Mouse (Mus musculus) liver, embryonic 14.5 days (tissue): ENCODE results near the gene Spp2. TPM values are rescaled to one million over a fixed set of nuclear protein-coding genes. Genes with fewer than 3 reads are reported as not detected.

ENCODE experiments used
- ATAC-seq: fragments of 200-750 bp; cut with Nextera tagmentation; 2 replicates; pipeline ENCODE4 v1.8.0; 2017; ENCODE audit warnings: moderate number of reproducible peaks, mild to moderate bottlenecking, moderate library complexity; ENCODE audit not compliant: insufficient read depth
- DNase-seq, 3 experiments: peaks; one replicate each; pipeline ENCODE4 v3.0.0-alpha.2; 2012 to 2013; ENCODE audit warnings: low read depth in 3 of 3, low spot score in 3 of 3
- H3K27ac ChIP-seq: fragments of 300-500 bp; sonication (generic); 2 replicates; pipeline ENCODE4 v1.5.1; 2014; ENCODE audit warnings: moderate library complexity, mild to moderate bottlenecking, control low read depth, inconsistent platforms
- H3K27me3 ChIP-seq: fragments of 300-500 bp; sonication (generic); 2 replicates; pipeline ENCODE4 v1.6.1; 2014; ENCODE audit warnings: mild to moderate bottlenecking, low read length, moderate library complexity; ENCODE audit not compliant: control insufficient read depth, insufficient read depth
- H3K36me3 ChIP-seq: fragments of 300-500 bp; sonication (generic); replicated peaks from 2 replicates; pipeline ENCODE4 v1.6.1; 2014; ENCODE audit warnings: low read depth; ENCODE audit not compliant: control insufficient read depth, insufficient read depth
- H3K4me1 ChIP-seq, 2 experiments: fragments of 200-500 bp in 1 of 2; fragments of 300-500 bp in 1 of 2; sonication (generic) in 1 of 2; replicated peaks; 2 replicates each; pipeline ENCODE4 v1.6.1; 2012 to 2014; ENCODE audit warnings: antibody characterized with exemption in 1 of 2, inconsistent platforms in 1 of 2, low read length in 1 of 2; ENCODE audit not compliant: control insufficient read depth in 2 of 2, insufficient read depth in 2 of 2
- H3K4me2 ChIP-seq: fragments of 300-500 bp; sonication (generic); 2 replicates; pipeline ENCODE4 v1.6.1; 2014; ENCODE audit warnings: low read depth, mild to moderate bottlenecking, control low read depth, moderate library complexity
- H3K4me3 ChIP-seq, 2 experiments: fragments of 200-500 bp in 1 of 2; fragments of 300-500 bp in 1 of 2; sonication (generic) in 1 of 2; 2 replicates each; pipeline ENCODE4 v1.5.1; 2012 to 2014; ENCODE audit warnings: low read depth in 2 of 2, low read length in 2 of 2, mild to moderate bottlenecking in 2 of 2, control low read depth in 1 of 2, inconsistent platforms in 1 of 2, moderate library complexity in 1 of 2; ENCODE audit not compliant: insufficient read depth in 1 of 2
- H3K9ac ChIP-seq: fragments of 300-500 bp; sonication (generic); replicated peaks from 2 replicates; pipeline ENCODE4 v1.6.1; 2014; ENCODE audit warnings: mild to moderate bottlenecking, control low read depth, moderate library complexity
- H3K9me3 ChIP-seq: fragments of 300-500 bp; sonication (generic); 2 replicates; pipeline ENCODE4 v1.6.1; 2016; ENCODE audit warnings: low read length, mixed read lengths; ENCODE audit not compliant: control insufficient read depth
- CTCF ChIP-seq: IDR thresholded peaks from 2 replicates; pipeline ENCODE4 v1.5.1; 2016; ENCODE audit warnings: antibody characterized with exemption, low read depth, control low read depth
- EP300 ChIP-seq: IDR thresholded peaks from 2 replicates; pipeline ENCODE4 v1.6.1; 2016; ENCODE audit warnings: antibody characterized with exemption, low read depth
- WGBS: fragments of 180-500 bp; shearing (Covaris S2); extraction: QIAGEN DNeasy Blood & Tissue Kit; methylation state at CpG from one replicate; pipeline ENCODE4 v1.1.7; 2014; ENCODE audit not compliant: insufficient replicate concordance; 5-methylcytosine and 5-hydroxymethylcytosine counted together
- polyA plus RNA-seq, 2 experiments: library from polyadenylated mRNA; depleted of rRNA in 1 of 2; stranded (reverse) in 1 of 2; unstranded in 1 of 2; fragments of >200 nt; fragmentation: Nextera tagmentation in 1 of 2; extraction: Ambion mirVana in 1 of 2; gene quantifications; 2 replicates each; pipeline versions ENCODE4 v1.2.1 to v1.2.3; 2012 to 2014

Spp2 gene
- polyA plus RNA-seq, 2 experiments, result 168 to 329 TPM

DNA sequence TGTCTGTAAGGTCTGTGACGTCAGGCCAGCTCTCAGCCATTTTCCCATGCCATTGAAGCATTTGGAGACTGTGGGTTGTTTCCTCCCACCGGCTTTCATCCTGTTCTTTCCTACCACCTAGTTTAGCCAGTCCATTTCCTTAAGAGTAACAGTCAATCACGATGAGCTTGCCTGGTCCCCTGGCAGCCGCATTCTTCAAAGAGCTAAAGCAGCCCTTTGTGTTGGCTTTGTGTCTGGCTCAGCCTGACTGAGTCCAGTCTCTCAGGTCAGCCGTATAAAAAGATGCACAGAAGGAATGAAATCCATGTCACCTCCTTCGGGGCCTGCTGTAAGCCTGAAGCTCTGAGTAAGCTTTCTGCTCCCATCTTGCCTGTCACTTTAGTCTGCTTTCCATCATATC is 65.5 kb downstream of the Spp2 start:
- H3K36me3 ChIP-seq, result no peaks in the 10 kb centered on the region
- no peak for ATAC-seq

DNA sequence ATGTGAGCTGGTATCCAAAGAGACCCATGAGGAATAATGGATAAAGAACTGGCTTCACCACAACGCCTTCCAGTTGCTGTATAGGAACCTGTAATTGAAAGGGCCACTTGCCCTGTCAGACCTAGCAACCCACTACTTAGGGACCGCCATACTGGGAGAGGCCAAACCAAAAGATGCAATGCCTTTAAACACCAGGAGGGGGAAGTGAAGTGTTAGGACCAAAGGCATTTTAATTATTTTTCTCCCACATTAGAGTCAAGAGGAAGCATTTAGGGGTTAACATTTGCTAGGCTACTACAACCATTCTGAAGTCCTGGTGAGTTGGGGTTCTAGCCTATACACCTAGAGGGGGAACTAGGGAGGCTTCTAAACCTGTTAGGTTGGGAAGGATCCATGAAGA is 67.1 kb downstream of the Spp2 start:
- no peak overlapping the region for H3K4me2 ChIP-seq
- TF ChIP-seq CTCF (peak; percentile 77), EP300 (no peak)

More for the DNA sequence above, 65.5 kb downstream of the Spp2 start:
- no peak for TF ChIP-seq CTCF
- no peak for TF ChIP-seq EP300
- Histone ChIP-seq H3K27ac (no peak overlapping the region), H3K9ac (no peak overlapping the region), H3K4me3 (no peak overlapping the region), H3K4me1 (peaks cover 10 to 19% of the 10 kb centered on the region in 2 experiments), H3K27me3 (no peaks in the 10 kb centered on the region), H3K9me3 (no peaks in the 10 kb centered on the region), H3K4me2 (no peak overlapping the region)
- WGBS, result 50% methylated on average over 6 of the region's 6 CpGs
- DNase-seq, result no peak

DNA sequence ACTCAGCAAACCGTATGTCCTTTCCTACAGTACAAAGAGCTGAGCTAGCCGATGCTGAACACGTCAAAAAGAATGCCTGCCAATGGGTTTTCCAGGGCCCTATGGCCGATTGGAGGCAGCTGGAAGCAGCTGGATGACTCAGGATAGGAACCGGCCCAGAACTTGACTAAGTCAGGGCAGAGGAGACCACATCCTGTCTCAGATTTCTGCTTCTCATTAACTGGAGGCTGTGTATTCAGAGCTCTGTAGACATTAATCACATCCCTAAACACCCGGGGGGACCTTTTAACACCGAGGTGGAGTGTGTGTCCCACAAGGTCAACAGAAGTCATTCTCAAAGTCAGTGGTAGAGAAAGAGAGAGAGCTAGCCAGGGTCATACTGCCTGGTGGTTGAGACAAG is 67.8 kb downstream of the Spp2 start:
- DNase-seq (no peak), ATAC-seq (no peak)
- H3K4me2 ChIP-seq, result no peak overlapping the region
- H3K36me3 ChIP-seq, result no peaks in the 10 kb centered on the region
- TF ChIP-seq CTCF (no peak), EP300 (no peak)
- no peak overlapping the region for H3K9ac ChIP-seq
- H3K4me3 ChIP-seq, result no peak overlapping the region
- H3K9me3 ChIP-seq, result no peaks in the 10 kb centered on the region
- peaks cover 10 to 21% of the 10 kb centered on the region in 2 experiments for H3K4me1 ChIP-seq
- no peaks in the 10 kb centered on the region for H3K27me3 ChIP-seq
- H3K27ac ChIP-seq, result no peak overlapping the region
- 34% methylated on average over 7 of the region's 7 CpGs for WGBS

More for the DNA sequence above, 67.1 kb downstream of the Spp2 start:
- Histone ChIP-seq H3K27ac (no peak overlapping the region), H3K4me3 (no peak overlapping the region), H3K9me3 (no peaks in the 10 kb centered on the region), H3K4me1 (peaks cover 10 to 21% of the 10 kb centered on the region in 2 experiments), H3K36me3 (no peaks in the 10 kb centered on the region), H3K27me3 (no peaks in the 10 kb centered on the region), H3K9ac (no peak overlapping the region)
- ATAC-seq (no peak), DNase-seq (no peak)
- WGBS, result 33% methylated on average over 2 of the region's 2 CpGs

DNA sequence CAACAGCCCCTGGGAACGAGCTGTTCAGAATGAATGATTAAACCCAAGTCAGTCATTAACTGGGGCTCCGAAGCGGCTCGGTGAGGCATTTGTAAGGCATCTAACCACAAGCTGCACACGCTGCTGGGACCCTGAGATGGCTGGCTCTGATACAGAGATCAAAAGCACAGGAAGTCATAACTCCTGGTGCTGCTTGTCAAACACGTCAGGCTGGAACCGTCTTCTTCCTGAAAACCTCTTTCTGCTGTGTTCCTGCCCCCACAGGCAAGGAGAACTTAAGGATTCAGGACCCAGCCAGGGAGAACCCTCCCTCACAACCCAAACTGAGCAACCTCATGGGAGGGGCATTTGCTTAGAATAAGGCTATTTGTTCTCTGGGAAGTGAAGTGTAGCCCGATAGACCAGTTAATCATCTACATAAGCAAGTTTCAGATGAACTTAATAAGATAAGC is 68.8 kb downstream of the Spp2 start:
- Histone ChIP-seq H3K27ac (no peak overlapping the region), H3K9me3 (no peaks in the 10 kb centered on the region), H3K4me2 (no peak overlapping the region), H3K4me1 (peaks cover 10 to 21% of the 10 kb centered on the region in 2 experiments), H3K9ac (no peak overlapping the region), H3K27me3 (no peaks in the 10 kb centered on the region), H3K36me3 (no peaks in the 10 kb centered on the region), H3K4me3 (no peak overlapping the region)
- TF ChIP-seq EP300, result no peak
- TF ChIP-seq CTCF, result no peak
- no peak for ATAC-seq
- DNase-seq, result no peak
- WGBS, result 5% methylated on average over 8 of the region's 8 CpGs

Other genes starting within 250 kb of the Spp2 start
- gene Ugt1a5, start 240.9 kb upstream of the Spp2 start, polyA plus RNA-seq (2012; rRNA removed), result 0.11 and 0.15 TPM in 2 replicates
- gene Ugt1a5, start 240.9 kb upstream of the Spp2 start, polyA plus RNA-seq (2014; fragmentation: Nextera tagmentation; extraction: Ambion mirVana), result not detected in 2 replicates
- gene Ugt1a2, start 206.4 kb upstream of the Spp2 start, polyA plus RNA-seq (2012; rRNA removed), result 0.02 and 0.03 TPM in 2 replicates
- gene Ugt1a2, start 206.4 kb upstream of the Spp2 start, polyA plus RNA-seq (2014; fragmentation: Nextera tagmentation; extraction: Ambion mirVana), result not detected in 2 replicates
- 5.5 and 7.9 TPM in 2 replicates for gene Dnajb3, start 201.2 kb upstream of the Spp2 start, polyA plus RNA-seq (2012; rRNA removed)
- 9.4 and 10.8 TPM in 2 replicates for gene Dnajb3, start 201.2 kb upstream of the Spp2 start, polyA plus RNA-seq (2014; fragmentation: Nextera tagmentation; extraction: Ambion mirVana)
- gene Ugt1a1, start 195.0 kb upstream of the Spp2 start, polyA plus RNA-seq (2012; rRNA removed), result 0.17 and 0.22 TPM in 2 replicates
- not detected in 2 replicates for gene Ugt1a1, start 195.0 kb upstream of the Spp2 start, polyA plus RNA-seq (2014; fragmentation: Nextera tagmentation; extraction: Ambion mirVana)
- gene Mroh2a, start 180.0 kb upstream of the Spp2 start, polyA plus RNA-seq (2012; rRNA removed), result under 0.01 and 0.01 TPM in 2 replicates
- gene Mroh2a, start 180.0 kb upstream of the Spp2 start, polyA plus RNA-seq (2014; fragmentation: Nextera tagmentation; extraction: Ambion mirVana), result 0.38 and 0.81 TPM in 2 replicates
- 51.9 and 61.0 TPM in 2 replicates for gene Hjurp, start 129.3 kb upstream of the Spp2 start, polyA plus RNA-seq (2012; rRNA removed)
- 38.0 and 42.9 TPM in 2 replicates for gene Hjurp, start 129.3 kb upstream of the Spp2 start, polyA plus RNA-seq (2014; fragmentation: Nextera tagmentation; extraction: Ambion mirVana)
- not detected in 2 replicates for gene Trpm8, start 129.3 kb upstream of the Spp2 start, polyA plus RNA-seq (2012; rRNA removed)
- gene Trpm8, start 129.3 kb upstream of the Spp2 start, polyA plus RNA-seq (2014; fragmentation: Nextera tagmentation; extraction: Ambion mirVana), result not detected in 2 replicates
- 0.05 and 0.09 TPM in 2 replicates for gene Glrp1, start 103.1 kb downstream of the Spp2 start, polyA plus RNA-seq (2012; rRNA removed)
- gene Glrp1, start 103.1 kb downstream of the Spp2 start, polyA plus RNA-seq (2014; fragmentation: Nextera tagmentation; extraction: Ambion mirVana), result not detected in 2 replicates